Mouse (Mus musculus): ENCODE measurements around the gene Cadm3.

GRCm38 (mm10) chr1:173350372-173350957, 17.0 kb downstream of the Cadm3 start, which contains the start of gene Aim2:
- no peak for TF ChIP-seq MYOG (IDR thresholded peaks at IDR 0.05; ENCODE audit: control insufficient read depth, extremely low read depth, insufficient read length)
- no peak for TF ChIP-seq CTCF (IDR thresholded peaks at IDR 0.05; ENCODE audit: control insufficient read depth, insufficient read depth, insufficient read length)
- TF ChIP-seq MYOD1 (IDR thresholded peaks at IDR 0.05; ENCODE audit: control insufficient read depth, insufficient read length, low read depth), result no peak
